Mouse (Mus musculus) liver, embryonic 14.5 days (tissue): ENCODE results near the gene Fut2.

ENCODE experiments used
- CTCF ChIP-seq: IDR thresholded peaks from 2 replicates; pipeline ENCODE4 v1.5.1; 2016; ENCODE audit warnings: antibody characterized with exemption, low read depth, control low read depth
- EP300 ChIP-seq: IDR thresholded peaks from 2 replicates; pipeline ENCODE4 v1.6.1; 2016; ENCODE audit warnings: antibody characterized with exemption, low read depth

DNA sequence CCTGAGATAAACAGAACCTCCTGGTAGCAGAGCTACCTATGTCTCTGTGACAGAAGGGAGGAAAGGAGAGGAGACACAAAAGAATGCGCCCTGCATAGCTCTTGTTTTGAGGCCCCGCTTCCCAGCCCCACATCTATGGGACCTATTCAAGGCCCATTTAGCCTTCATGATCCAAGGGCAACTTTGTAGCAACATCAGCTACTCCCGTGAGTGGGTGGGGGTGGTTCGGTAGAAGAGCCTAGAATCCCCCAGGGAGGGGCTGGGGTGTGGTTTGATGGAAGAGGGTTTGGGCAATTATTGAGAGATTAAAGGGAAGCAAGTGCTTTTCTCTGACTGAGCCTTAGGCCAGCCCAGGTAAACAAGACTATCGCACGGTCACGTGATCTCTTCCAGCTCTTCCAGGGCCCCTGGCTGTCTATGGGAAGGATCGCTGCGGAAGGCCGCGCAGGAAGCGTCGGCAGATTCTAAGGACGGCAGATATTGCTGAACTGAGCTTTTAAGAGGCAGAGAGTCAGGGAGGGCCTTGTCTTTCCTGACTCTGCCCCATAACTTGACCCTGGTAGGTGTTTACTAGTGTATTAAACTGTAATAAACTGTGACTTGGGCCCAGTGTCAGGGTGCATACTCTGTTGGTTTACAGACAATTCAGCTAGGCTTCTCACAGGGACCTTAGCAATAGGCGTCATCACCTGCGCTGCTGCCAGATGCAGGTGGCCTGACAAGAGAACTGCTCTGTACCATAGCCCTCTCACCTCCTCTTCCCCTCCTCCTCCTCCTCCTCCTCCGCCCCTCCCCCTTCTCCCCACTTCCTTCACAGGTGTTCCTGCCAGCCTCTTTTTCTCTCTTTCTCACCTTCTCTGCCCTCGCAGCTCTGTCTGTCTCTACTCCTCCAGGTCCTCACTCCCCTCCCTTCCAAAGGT is 67.0 kb downstream of the Fut2 start:
- TF ChIP-seq CTCF (no peak), EP300 (no peak)
